Mouse (Mus musculus): ENCODE results near the gene Aqp12.

DNA sequence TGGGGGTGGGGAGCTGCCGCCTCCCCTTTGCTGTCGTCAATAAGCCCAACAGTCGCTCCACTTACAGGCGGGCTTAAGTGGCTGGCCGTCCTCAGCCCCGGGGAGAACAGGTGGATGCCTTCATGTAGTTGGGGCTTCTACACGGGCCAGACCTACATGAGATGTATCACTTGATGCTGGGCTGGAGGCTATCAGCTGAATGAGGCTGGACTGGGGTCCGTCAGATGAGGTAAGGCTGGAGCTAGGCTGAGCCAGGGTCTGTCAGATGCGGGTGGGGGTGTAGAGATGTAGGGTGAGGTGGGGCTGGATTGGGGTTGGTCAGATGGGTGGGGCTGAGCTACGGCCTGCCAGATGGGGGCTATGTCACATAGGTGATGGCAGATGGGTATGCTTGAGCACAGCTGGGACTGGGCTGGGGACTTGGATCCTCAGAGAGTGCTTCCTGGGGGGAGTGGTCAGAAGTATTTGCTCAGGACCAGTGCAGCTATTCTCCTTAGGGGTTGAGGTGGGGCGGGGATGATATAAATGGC, 27.0 kb upstream of the Aqp12 start:
- no peak for TF ChIP-seq CTCF (IDR thresholded peaks at IDR 0.05; ENCODE audit: control insufficient read depth, insufficient read depth, insufficient read length)
- no peak for TF ChIP-seq MAX (IDR thresholded peaks at IDR 0.05)

All from C2C12 (cell line).